Mouse (Mus musculus) gastrocnemius, postnatal 10 days (tissue): ENCODE results near the gene Kmt2c. TPM values are rescaled to one million over a fixed set of nuclear protein-coding genes. Genes with fewer than 3 reads are reported as not detected.
"Not testable (repeated sequence)": the region's sequence is repeated elsewhere in the genome, so short reads cannot be mapped to it uniquely, and the experiment has no call there.

Source experiments
- DNase-seq: peaks from one replicate; pipeline ENCODE4 v3.0.0; 2021; ENCODE audit warnings: mixed read lengths
- total RNA-seq, 2 experiments: library from RNA; stranded (reverse); gene quantifications; 2 replicates each; pipeline ENCODE4 v1.2.3; 2021

Kmt2c gene
- total RNA-seq, 2 experiments from 2014 or later: 32.1 to 43.2 TPM

GRCm38 (mm10) chr5:25379188-25379587 is 119.4 kb downstream of the Kmt2c start:
- no peak for DNase-seq

- DNase-seq: no peak
Measured at GRCm38 (mm10) chr5:25368420-25368819, 130.2 kb downstream of the Kmt2c start.

- DNase-seq: no peak
Measured at GRCm38 (mm10) chr5:25367126-25367525, 131.5 kb downstream of the Kmt2c start.

DNA sequence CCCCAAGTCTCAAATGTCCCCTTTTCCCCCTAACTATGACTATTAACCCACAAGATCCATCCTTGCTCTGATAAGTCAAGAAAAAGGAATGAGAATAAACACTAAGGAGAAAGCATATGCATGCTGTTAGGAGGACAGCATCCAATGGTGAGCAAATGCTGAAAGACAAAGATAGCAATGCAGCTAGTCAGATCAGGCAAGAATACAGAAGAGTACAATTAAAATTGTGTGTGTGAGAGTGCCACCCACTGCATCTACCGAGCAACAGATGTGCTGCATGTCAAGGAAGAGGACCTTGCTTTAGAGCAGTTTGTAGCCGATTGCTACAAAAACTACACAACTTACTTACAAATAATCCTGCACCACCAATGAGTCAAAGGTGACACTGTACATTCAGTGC is 145.1 kb downstream of the Kmt2c start:
- no peak for DNase-seq

DNA sequence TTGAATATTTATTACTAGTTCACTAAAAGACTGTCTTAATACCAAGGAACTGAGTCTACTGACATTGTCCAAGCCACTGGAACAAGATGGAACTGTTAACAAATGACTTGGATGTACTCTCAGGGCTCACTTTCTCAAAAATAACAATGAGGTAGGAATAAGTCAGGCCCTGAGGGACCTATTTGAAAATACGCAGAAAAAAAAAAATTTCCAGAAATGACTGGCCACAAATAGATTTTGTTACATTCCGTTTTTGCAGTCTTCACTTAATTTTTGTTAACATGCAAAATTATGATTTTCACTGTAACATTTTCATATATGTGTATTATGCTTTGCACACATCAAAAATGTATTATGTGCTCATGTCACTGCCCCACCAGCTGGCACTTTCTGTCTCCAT is 167.3 kb downstream of the Kmt2c start:
- DNase-seq: no peak

DNA sequence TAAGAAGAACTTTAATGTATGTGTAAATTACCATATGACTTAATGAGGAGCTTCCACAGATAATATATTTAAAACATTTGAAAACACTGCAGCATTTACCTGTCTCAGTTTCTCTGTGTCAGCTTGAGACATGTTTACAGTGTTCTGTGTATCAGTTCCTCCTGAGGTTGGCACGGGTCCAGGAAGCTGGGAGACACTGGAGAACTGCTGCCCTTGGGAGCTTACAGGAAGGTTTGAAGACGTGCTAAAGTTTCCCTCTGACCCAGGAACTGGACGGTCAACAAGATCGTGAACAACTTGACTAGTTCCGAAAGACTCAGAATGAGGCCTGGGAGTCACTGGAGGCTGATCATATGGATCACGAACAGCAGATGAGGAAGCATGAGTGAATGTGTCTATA is 184.7 kb downstream of the Kmt2c start:
- DNase-seq: peak; percentile 40

- DNase-seq: no peak
Measured at GRCm38 (mm10) chr5:25310226-25310625, 188.4 kb downstream of the Kmt2c start.

DNA sequence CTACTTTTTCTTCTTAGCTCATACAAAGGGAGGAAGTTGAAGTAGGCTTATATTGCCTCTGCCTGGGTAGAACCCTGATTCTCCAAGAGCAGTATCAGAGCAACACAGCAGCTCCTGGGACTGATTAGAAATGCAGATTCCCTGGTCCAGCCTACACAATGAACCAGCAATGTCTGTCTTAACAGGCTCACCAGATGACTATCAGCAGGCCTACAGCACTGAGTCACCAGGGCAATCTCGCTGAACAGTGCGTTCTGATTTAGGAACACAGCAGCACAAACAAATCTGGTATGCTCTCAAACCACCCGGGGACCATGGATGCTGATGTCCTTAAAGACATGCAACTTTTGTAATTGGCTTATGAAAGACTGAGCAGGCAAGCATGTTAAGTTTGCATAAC is 201.8 kb downstream of the Kmt2c start:
- no peak for DNase-seq

GRCm38 (mm10) chr5:25283988-25284387 is 214.6 kb downstream of the Kmt2c start:
- DNase-seq: no peak

DNA sequence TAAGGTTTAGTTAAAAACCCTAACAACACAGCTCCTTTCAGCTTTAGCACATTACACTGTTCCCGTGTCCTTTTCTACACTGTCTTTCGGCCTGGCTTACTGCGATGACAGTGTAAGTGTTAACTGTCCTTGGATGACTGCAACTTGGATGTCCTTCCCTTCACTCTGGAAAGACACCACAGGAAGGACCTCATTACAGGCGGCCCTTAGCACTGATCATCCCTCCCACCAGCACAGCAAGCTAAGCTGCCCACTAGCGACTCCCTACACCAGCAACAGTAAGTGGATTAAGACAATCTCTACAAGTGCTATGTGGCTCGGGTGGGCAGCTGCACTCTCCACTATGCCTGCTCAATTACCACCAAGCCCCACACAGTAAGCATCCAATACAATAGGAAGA is 222.2 kb downstream of the Kmt2c start:
- DNase-seq: no peak

DNA sequence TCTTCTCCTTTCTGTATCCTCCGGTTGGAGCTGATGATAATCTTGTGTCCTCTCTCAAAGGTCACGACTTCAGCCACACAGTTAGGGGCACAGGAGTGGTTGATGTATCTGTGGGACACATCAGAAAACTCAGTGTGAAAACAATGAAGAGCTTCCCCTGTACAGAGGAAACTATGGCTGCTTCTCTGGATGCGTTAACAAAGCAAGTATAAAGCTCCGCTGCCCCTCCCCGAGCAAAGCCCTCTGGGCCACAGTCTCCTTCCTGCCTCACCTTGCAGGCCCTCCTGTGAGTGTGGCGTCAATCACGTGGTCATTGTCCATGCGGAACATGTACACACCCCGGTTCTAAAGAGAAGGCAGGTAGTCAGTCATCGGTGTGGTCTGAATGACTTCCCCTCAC is 223.0 kb downstream of the Kmt2c start:
- DNase-seq: no peak

- DNase-seq: no peak
Measured at GRCm38 (mm10) chr5:25268258-25268888, 230.2 kb downstream of the Kmt2c start.

- DNase-seq: no peak
Measured at GRCm38 (mm10) chr5:25262266-25262665, 236.3 kb downstream of the Kmt2c start.

DNA sequence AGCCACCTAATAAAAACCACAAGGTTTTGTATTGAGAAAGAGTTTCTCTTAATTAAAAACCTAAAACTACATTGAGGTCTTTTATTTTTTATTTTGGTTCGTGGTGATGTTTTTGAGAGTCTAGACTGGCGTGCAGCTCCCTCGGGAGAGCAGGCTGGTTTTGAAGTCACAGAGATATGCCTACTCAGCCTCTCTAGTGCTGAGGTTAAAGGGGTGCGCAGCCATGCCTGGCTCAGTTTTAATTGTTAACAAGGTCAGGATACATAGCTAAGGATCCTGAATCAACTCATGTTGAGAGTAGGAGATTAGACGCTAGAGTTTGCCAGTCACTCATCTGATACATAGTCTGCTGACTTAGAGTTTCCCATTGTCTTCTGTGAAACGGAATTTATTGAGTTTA is 237.1 kb downstream of the Kmt2c start:
- no peak for DNase-seq

DNA sequence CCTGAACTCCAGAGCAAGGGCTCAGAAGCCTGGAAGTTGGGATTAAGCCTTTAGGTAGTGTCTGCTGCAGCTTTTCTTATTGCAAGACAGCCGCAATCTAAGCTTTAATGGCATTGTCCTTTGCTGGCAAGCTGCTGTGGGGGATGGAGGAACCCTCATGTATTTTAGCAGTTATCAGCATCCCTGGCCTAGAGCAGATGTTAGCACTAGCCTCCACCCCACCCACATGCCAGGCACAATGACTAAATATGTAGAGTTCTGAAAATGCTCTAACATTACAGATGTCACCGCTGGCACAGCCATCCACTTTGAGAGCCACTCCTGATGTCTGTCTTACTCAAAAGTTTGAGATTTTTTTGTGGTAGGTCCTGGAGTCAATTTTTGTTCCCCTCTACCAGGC is 241.9 kb downstream of the Kmt2c start:
- DNase-seq: no peak

GRCm38 (mm10) chr5:25254491-25254890 is 244.1 kb downstream of the Kmt2c start:
- no peak for DNase-seq

- DNase-seq: no peak
Measured at GRCm38 (mm10) chr5:25252825-25253544, 245.6 kb downstream of the Kmt2c start.

DNA sequence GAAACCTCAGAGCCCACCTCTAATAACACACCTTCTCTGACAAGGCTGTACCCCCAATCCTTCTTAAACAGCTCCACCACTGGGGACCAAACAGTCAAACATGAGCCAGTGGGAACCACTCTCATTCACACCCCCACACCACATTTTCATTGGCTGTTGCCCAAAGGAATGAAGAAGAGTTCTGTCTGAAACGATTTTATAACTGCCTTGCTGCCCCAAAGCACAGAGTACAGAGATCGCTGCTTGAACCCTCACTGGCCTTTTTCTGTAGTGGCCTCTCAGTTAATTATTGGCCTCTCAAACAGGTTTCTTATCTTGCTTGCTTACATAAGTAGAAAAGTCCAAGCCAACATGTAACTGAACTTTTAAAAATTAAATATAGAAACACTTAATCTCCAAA is 246.2 kb downstream of the Kmt2c start:
- DNase-seq: no peak

- DNase-seq: no peak
Measured at GRCm38 (mm10) chr5:25247036-25247435, 251.5 kb downstream of the Kmt2c start.

GRCm38 (mm10) chr5:25246473-25246865 is 252.1 kb downstream of the Kmt2c start:
- DNase-seq: no peak

DNA sequence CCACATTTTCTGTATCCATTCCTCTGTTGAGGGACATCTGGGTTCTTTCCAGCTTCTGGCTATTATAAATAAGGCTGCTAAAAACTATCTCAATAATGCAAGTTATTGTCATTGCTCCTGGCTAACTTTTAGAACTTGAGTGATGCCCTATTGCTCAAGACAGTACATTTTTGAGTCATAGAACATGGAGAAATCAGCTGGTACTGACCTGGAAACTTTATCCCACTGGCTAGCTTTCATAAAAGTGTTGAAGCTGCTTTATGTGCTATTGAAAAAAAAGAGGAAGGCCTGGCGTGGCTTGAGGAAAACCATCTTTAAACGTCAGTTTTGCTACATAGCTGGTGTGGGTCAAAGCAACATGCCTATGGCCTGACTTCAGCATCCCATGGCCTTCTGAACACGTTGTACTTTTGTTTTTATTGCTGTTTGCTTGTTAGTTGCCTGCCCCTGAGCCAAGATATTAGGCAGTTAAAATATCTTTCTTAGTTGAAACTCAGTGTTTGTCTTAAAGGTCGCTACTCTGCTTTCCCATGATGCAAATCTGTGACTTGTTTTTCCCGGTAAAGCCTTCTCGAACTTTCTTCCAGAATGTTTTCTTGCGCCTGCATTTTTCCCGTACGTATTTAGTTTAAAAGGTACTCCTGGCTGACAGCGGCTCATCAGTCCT is 252.6 kb downstream of the Kmt2c start:
- no peak for DNase-seq

GRCm38 (mm10) chr5:25243101-25243500 is 255.5 kb downstream of the Kmt2c start:
- DNase-seq: no peak

DNA sequence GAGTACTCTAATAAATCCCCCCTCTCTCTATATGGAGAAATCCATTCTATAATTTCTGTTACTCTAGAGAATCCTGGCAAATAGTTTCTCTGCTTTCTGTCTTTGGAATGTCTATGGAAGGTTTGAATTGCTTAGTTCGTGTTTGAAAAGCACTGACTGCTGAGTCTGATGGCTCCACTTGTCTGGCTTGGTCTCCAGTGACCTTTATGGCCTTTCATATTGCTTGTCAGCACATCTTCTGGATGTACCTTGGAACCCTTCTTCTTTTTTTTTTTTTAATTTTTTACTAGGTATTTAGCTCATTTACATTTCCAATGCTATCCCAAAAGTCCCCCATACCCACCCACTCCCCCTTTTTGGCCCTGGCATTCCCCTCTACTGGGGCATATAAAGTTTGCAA is 274.2 kb downstream of the Kmt2c start:
- not testable (repeated sequence) for DNase-seq
